Mouse (Mus musculus) cerebellum, postnatal 10 days (tissue): ENCODE results near the gene Glis3.
A peak's percentile ranks its signal among the peaks of the same experiment; 100 is the strongest.

Experiments used
- DNase-seq, 2 experiments: peaks; one replicate each; pipeline ENCODE4 v3.0.0; 2021; ENCODE audit warnings: mixed read lengths in 2 of 2

Glis3 gene

DNA sequence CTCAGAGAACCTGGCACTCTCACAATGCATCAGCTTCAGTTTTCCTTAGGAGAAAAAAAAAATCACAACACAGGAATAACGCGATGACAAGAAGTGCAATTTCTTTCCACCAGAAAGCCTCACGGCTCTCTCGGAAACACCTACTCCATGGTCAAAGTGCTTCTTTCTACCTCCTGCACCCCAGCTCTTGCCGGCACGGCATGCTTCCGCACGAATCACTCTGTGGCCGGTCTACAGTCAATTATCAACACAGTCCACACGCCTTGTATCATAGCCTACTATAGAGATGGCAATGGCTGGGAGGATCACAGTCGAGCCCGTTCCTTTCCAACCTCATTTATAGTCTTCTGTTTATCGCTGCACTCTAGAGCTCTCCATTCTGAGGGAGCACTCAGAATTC lies 150.9 kb downstream of the Glis3 start:
- DNase-seq = no peak

DNA sequence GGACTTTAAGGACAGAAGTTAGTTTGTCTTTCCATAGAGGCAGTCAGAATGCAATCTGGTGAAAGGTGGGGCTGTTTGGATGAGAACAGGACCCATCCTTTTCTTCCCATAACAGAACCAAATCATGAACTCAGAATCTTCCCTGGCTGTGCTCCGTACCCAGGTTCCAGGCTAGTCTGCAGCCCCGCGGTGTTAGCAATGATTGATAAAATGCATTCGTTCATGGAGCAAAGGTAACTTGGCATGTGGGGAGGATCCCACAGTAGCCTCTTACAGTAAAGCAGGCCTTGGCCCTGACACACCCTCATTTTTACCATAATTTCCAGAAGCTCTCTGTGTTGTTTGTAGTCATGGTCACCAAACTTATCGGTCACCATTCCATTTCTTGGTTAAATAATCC lies 152.4 kb downstream of the Glis3 start:
- DNase-seq = no peak

DNA sequence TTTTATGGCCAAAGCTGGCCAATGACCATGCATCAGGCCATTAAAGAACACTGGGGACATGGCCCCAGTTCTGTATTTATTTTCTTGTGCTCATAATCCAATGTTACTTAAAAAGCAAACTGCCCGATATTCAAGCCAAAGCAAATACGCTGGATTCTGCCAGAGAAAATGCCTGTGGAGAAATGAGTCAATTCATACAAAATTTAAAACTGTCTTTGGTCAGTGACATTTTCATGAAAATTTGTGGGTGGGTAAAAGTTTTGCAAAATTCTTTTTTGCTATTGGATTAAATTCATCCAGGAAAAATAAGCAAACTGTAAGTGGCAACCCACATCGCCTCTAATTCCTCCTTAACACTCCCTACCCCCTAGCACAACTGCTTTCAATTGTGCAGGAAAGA lies 154.5 kb downstream of the Glis3 start:
- no peak for DNase-seq

DNA sequence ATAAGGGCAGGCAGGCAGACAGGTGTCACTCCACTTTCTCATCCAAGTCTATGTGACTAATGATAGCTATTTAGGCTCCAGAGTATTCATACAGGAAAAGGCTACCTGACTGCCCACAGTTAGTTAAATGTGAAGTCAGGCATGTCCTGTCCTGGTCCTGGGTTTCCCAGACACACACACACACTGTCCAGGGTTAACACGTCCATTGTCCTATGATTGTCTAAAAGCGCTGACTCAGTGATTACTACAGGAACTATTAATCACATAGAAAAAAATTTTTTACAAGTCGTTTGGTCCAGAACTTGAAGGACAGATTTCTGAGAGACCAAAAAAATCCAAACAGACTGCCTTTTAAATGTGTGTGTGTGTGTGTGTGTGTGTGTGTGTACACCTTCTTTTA lies 157.6 kb downstream of the Glis3 start:
- DNase-seq = no peak

DNA sequence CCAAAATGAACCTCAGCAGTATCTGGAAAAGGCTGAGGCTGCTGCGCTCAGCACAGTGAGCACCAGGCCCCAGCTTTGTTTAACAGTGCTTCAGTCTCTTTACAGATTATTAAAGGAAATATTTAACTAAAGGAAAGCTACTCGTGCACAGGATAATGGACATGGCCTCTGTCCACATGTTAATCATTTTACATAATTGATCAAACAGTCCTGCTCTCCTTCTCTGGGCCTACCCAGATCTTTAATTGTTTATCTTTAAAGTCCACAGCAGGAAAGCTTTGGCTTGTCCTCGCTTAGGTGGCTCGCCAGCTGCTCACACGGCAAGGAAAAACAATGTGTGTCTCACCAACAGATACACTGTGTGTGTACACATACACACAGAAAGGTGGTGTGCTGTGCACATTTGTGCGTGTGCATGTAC lies 159.1 kb downstream of the Glis3 start:
- no peak for DNase-seq

DNA sequence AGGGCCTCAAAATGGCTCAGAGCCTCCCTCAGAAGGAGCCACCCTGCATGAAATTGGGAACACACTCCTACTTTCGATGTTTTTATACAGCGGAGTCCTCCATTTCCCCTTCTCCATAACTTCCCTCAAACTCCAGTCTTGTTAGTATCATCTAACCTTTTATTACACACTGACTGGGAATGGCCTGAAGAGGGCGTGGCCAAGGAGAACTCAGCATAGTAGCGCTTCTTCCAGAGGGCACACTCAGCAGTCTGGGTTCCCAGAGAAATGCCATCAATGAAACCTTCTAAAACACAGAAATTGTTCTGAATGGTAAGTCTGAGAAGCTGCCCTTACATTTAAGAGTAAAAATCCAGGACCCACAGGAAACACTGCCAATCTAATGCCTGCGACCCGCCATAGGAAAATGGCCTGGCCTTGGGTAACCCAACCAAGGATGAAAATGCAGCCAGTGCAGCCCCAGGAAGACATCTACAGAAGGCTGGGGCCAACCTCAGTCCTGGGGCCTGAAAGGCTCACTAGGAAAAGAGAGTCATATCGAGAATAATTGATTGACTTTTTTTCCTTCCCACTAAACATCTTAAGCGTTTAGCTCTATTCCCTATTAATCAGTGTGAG lies 159.6 kb downstream of the Glis3 start:
- no peak for DNase-seq

DNA sequence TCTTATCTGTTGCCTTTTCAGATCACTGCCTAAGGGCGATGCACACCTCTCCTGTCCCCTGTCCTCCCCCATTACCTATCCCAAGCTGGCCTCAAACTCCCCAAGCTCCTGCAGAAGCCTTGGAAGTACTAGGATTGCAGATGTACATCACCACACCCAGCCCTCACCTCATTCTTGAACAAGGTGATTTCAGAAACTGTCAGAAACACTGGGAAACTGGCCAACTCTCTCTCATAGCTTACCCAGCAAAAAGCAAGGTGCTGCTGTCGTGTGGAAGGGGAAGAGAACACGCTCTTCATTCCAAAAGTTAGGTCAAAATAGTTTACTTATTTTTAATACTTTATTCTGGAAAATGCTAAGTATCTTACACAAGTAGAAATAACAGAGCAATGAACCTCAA lies 160.6 kb downstream of the Glis3 start:
- no peak for DNase-seq

DNA sequence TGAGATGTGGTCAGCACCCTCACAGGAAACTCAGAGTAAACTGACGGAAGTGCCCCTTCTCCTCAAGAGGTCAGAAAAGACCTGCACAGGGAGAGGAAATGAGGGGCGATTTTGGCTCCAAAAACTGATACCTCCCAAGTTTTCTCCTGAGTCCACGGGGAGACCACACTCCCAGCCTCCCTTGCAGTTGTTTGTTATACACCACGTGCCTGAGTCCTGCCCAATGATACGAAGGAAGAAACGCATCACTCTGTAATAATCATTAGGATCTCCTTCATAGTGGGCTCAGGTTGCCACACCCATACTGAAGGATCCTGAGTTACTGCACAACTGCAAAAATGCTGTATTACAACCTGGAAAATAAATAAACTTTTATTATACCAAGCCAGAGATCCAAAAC lies 161.0 kb downstream of the Glis3 start:
- DNase-seq = no peak

DNA sequence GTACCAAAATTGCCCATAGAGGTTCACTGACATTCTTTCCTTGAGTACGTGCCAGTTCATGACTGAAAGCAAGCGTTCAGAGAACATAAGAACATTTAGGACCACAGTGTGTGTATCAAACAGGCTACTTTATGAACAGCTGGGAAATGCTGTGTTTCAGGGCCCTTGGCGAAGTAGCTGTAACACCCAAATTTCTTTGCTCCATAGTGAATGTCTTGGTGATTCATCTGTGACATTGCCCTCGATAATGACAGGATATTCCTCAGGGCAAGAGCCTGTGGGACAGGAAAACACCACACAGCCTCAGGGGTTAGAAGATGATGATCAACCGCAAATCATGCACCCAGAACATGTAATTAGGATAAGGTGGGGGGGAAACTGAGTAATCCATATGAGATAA lies 161.6 kb downstream of the Glis3 start:
- no peak for DNase-seq

DNA sequence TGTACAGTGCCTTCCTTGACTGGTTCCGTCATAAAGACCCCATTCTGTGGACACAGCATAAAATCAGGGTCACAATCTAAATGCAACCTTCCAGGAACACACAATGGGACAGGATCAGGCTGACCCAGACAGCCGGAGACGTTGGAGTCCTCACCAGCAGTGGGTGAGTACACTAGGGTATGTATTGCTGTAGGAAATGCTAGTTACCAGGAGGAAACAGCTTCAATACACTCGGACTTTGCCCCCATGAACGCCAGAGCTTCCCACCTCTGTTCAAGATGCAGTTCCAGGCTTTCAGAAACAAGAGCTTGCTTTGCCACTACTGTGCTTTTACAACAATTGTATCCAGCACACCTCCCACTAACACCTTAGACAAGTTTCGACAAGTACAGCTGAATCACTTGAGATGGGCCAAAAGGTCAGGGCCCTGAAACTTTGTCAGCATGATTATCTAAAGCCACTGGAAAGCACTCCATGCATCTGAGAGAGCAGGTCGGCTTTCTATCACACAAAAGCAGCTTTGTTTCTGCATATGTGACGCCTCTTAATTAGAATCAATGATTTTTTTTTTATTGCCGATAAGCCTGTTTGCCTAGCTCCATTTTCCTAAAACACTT lies 162.3 kb downstream of the Glis3 start:
- DNase-seq = no peak

DNA sequence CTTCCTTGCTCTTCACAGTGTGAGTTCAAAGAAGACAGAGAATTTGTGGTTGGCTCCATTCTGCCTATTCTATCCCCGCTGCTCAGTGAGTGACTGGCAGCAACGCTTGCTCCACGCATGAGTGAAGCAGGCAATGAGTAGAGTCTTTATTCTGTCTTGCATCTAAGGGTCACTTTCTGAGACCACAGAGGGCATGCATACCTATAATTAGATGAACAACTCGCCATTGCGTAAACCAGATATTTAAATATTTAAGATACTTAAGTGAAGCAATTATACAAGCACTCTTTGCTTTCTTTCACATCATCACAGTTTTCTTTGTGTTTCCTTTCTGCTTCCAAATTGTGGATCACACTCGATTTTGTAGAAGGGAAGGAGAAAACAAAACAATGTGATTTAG lies 163.4 kb downstream of the Glis3 start:
- DNase-seq = no peak

DNA sequence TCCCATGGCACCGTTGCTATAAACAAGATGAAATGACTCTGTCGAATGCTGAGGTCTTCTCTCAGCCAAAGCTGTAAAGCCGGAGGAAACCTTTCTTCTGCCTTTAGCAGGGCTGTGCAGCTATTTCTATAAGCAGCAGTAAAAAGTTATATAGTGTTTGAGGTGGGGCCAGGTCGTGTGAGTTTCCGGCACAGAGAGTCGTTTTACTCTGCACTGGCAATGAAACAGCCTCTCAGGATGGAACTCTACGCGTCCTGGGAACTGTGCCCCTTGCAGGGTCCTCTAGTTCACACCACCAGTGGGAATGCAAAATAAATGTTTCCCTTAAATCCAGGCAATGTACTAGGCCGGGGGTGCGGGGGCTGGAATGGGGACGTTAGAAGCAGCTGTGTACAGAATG lies 167.4 kb downstream of the Glis3 start:
- no peak for DNase-seq

DNA sequence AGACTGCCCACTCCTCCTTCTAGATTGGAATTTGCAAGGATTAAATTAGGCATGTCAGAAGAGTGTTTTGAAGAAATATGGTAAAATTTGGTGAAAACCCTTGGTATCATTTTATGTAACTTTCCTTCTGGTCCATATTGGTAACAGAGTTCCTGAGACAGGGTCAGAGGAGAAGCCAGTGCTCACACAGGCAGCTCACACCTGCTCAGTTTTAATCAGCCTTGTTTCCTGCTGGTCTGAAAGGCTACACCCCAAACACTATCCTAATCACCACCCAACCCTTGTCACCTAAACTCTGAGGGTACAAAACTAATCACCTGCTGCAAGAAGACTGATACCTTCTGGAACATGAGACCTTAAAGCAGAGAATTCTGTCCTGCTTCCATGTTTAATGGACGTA lies 168.0 kb downstream of the Glis3 start:
- no peak for DNase-seq

DNA sequence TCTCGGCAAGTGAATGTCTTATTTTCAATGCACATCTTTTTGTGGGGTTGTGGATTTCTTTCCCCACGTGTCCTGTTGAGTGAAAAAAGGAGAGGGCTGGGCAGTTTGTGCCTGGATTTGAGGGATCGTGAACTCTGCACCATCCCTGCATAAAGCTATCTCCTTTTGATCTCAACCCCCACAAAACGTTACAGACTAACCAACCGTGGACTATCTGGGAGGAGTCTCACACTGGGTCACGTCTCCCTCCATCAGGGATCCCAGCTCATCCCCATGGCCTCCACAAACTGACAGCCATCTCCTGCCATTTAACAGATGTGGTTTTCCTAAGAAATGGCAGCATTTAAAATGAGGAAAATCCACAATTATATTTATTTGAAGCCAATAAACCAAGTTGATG lies 174.5 kb downstream of the Glis3 start:
- no peak for DNase-seq

DNA sequence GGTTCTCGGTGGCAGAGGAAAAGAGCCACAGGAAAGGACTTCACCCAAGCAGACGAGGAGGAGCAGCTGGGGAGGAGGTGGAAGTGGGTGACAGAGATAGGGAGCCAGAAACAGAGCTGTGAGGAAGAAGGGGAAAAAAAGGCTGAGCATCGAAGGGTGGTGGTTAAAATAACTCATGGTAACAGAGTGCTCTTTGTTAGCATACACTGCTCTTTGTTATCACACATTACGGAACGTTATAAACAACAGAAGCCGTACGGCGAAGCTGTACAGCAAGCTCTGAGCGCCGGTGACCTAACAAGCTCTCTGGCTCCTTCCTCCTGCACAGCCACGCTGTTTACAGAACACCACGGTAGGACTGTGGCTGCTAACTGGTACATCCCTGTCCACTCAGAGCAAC lies 176.9 kb downstream of the Glis3 start:
- peak in 1 of 2 experiments; percentile 4 for DNase-seq

DNA sequence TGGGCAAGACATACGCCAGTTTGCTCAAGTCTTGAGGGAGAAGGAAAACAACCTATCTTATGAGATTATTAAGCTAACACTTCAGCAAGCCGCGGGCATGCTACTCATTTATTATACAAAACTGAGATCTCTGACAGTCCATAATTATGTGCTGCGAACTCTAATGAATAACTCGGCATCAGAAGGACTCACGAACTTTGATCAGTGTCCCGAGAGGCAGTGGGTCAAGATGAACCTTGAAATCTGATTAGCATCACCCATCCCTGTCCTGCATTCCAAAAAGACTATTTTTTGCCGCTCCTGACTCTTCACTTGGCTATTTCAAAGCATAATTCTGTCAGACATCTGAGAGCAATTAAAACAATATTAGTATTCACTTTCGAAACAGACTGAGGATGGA lies 178.9 kb downstream of the Glis3 start:
- no peak for DNase-seq

DNA sequence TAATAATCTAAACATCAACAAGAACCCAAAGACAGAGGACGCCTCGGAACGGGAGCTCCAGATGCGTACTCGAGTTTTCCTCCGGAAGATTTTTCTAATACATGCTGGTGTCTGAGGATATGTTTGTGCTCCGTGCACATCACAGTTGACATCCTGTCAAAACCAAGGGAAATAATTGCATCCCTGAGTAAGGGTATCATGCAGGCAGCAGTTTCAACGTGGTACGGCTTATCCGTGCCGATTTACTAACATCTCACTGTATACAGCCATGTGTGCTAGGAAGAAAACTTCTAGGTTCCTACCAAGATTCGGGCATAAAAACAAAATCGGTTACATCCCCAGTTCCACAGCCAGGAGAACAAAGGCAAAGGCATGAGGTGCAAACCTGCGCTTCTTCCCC lies 179.4 kb downstream of the Glis3 start:
- DNase-seq = no peak

DNA sequence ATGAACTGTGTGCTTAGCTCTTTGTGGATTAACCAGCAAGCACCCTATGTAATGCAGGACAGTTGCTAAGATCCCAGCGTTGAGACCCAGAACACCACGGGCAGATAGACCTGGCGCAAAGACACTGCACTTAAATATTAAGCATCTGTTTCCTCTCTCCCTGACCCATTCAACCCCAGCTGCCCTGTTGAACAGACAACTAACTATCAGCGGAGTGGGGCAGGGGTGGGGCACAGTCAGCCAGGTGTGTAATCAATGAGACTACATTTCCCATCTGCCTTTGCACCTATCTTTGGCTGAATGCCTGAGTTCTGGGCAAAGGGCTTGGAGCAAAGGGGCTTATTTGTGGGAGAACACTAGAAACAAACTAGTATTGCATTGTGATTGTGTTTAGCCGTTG lies 180.1 kb downstream of the Glis3 start:
- no peak for DNase-seq

DNA sequence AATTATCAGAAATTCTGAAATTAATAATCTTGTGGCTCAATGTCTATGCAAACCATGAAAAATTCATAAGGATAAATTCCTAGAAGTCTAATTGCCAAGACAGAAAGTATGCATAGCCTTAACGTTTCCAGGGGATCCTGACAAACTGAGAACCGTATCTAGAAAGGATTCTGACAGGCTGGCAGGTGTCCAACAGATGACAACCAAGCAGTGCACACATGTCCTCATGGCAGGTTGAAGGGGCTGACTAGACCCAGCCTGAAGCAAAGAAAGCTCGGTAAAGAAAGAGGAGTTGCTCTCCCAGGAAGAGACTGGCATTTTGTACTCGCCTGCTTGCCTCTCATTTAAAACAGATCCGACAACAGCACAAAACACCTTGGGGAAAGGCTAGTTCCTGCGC lies 184.0 kb downstream of the Glis3 start:
- DNase-seq = peak; percentile 76 to 80

DNA sequence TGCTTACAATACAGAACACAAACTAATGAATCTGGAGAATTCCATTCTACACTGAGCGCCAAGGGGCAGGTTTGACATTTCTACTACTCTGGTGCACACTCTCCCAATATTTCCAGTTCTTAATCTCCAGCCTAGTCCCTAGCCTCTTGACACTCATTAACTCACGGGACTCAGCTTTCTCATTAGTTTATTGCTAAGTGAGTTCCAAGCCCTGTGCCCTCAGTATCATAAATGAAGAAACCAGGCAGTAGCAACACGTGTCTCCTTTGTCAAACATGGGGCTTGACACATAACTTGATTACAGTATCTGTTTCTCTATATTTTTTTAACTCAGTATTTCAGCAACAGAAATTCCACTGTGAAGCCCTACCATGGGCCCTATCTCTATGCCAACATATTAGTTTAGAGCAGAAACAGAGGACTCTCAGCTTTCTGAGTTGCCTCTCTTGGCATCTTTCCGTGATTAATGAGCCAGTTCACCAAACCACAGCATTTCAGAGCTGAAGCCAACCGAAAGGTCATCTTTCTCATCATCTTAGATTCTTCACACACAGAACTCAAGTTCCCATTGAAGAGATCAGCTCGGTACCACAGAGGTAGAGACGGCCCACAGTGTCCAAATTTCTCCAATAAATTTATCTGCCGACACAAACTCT lies 186.1 kb downstream of the Glis3 start:
- DNase-seq = no peak

DNA sequence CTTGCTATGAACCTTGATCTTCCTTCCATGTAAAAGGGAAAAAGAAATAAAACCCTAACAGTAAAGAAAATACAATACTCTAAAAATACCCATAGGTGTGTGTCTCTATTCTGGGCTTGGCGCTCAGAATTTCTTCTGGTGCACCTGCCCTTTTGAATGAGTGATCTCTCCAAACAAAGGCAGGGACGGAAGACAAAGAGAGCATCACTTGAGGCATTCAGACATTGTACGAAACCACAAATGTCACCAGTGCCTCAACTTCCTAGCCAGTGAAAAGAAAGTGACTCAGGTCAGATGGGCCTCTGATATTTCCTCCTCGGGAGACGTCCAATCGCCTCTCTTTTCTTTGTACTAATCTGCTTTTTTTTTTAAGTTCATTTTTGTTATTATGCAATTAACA lies 201.8 kb downstream of the Glis3 start:
- no peak for DNase-seq

DNA sequence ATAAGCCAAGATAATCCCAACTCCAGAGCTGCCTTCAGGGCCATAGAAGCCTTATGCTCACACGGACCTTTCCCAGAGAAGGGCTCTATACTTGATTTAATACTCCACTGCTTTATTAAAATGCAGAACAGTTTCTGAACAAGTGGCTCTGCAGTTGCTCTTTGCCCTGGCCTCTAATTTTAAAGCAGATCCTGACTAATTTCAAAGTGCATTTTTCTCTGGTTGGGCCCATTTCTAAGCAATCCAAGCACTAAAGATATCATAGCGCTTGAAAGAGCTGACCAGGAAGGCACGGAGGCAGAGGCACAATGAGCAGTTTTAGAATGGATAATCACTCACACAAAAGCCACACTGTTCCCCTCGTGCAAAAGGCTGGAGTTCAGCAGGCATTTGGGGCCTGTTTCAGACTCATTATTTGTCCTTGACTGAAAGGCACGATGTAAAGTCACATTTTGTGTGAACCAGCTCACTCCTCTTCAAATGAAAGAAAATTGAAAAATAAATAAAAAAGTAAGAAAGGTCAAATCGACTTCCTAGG lies 202.5 kb downstream of the Glis3 start:
- no peak for DNase-seq

DNA sequence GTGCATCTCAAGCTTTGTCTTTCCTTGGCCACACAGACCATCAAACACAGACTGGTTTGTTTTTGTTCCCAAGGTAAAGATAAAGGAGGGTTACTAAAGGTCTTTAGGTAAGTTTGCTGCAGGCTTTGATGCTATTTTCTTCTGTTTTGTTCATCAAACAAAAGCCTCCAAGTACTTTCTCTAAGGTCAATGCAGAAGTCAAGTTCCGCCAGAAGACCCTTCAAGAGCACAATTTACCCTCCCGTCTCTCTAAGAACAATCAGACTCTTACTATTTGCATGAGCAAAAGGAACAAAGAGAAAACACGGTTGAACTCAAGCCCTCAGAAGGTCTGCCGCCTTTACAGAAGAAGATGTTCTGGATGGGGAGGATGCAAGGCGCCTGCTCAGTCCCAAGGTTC lies 206.3 kb downstream of the Glis3 start:
- no peak for DNase-seq

DNA sequence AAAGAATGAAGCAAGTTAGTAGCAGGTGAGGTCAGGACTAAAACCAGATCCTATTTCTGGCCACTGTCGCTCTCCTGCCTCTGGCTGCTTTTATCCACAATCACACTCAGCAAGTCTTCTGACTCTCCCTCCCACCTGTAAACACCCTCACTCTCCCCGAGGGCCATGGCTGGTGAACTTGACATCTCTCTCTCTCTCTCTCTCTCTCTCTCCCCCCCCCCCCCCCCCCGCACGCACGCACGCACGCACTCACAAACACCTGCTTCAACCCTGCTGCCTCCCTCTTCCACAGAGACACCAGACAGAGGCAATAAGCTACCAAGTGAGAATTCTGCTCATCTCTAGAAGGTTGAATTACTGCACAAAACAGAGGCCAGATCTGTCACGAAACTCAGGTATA lies 208.7 kb downstream of the Glis3 start:
- DNase-seq = no peak

DNA sequence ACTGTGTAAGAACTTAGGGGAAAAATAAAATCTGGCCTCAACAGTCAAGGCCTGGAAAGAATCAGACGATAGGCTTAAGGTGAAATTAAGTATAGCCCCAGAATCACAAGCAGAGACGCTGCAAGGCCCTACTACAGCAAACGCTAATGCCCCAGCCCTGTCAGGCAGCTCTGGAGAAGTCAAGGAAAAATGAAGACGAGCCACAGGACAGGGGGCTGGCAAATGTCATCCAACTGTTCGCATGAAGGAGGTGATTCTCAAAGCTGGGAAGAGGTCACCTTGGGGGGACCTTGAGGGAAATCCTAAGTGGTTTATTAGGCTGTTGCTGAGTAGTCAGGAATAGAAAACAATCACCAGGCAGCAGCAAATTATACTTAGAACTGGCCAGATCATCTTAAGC lies 214.1 kb downstream of the Glis3 start:
- DNase-seq = no peak
